In the genomic region with DNA sequence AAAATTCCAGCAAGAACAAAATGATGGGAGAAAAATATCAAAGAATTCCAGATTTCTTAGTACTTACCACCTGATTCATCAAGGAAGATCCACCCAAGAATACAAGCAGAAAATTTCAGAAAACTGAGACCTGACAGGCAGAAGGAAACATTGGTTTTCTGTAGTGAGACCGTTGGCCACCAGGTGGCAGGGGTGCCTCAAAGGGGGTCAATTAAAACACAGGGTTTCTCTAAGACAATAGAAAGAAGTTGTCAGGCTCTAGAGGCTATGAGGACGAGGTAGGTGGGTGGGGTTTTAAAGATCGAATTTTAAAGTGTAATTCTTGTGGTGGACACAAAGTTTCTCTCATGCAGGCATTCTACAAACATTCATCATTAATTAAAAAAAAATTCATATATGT, we compare ENCODE assay signal across 9 mouse cellular contexts. TPM values are rescaled to one million over a fixed set of nuclear protein-coding genes. Genes with fewer than 3 reads are reported as not detected.
DNase-seq lines count a peak whose midpoint lies in the region; TF ChIP-seq lines count a peak whose summit lies in the region.
"Had no signal": no experiment of that assay in that cellular context is flagged by ENCODE, and none has a peak within 500 bp of the region (broad histone marks: within the 10 kb centered on the region; RNA-seq: fewer than 3 reads in every experiment).

No protein-coding gene starts in this region.

- no peak overlapping the region for H3K27ac ChIP-seq in cortical plate, adult 2 months (ENCODE audit: insufficient read depth, low read length)
- no peak overlapping the region for H3K27ac ChIP-seq in limb, embryonic 10.5 days
- H3K27ac ChIP-seq: neural tube, embryonic 12.5 days had no signal

- TF ChIP-seq CTCF in cortical plate, adult 2 months (IDR thresholded peaks at IDR 0.05; ENCODE audit: extremely low read depth, insufficient read depth, low read length) = peak; percentile 82

- H3K4me1 ChIP-seq in cortical plate, adult 2 months (ENCODE audit: control insufficient read depth, insufficient read depth, low read length) = no peaks in the 10 kb centered on the region
- no peaks in the 10 kb centered on the region for H3K4me1 ChIP-seq in limb, embryonic 10.5 days
- H3K4me1 ChIP-seq: neural tube, embryonic 12.5 days had no signal

- TF ChIP-seq POLR2A in cortical plate, adult 2 months (IDR thresholded peaks at IDR 0.05; ENCODE audit: extremely low read depth, insufficient read depth, low read length) = no peak

- peak; percentile 24 to 65 for DNase-seq in spleen, adult 18-20 months
- no peak for DNase-seq in spleen, adult 12 weeks (ENCODE audit: low spot score)
- DNase-seq in adrenal gland, adult 2 months = peak; percentile 52
- peak; percentile 62 to 75 for DNase-seq in heart, postnatal 36 days
- DNase-seq in limb, embryonic 10.5 days (ENCODE audit: low spot score) = peak; percentile 65
- DNase-seq in natural killer cell, adult 2 months (ENCODE audit: low spot score in 2 of 2) = peak; percentile 40 to 59
- peak; percentile 70 for DNase-seq in thymus, postnatal 25 days

- H3K9me3 ChIP-seq in limb, embryonic 10.5 days (replicated peaks) = no peaks in the 10 kb centered on the region
- H3K9me3 ChIP-seq: neural tube, embryonic 12.5 days had no signal

- no peaks in the 10 kb centered on the region for H3K27me3 ChIP-seq in limb, embryonic 10.5 days (ENCODE audit: low read depth, poor library complexity, severe bottlenecking)
- H3K27me3 ChIP-seq: neural tube, embryonic 12.5 days had no signal

- H3K36me3 ChIP-seq in limb, embryonic 10.5 days = no peaks in the 10 kb centered on the region
- H3K36me3 ChIP-seq: neural tube, embryonic 12.5 days had no signal

- 18% methylated on average over 3 of the region's 3 CpGs for WGBS in limb, embryonic 10.5 days

- intact Hi-C loops in heart, postnatal 36 days (cut with DNase I) = loop anchor here (1.0 kb wide), 1 partner anchor 60 kb away; no protein-coding TSS in a partner anchor

- no peak overlapping the region for H3K4me3 ChIP-seq in cortical plate, adult 2 months (ENCODE audit: insufficient read depth, low read length)
- H3K4me3 ChIP-seq in limb, embryonic 10.5 days = no peak overlapping the region
- H3K4me3 ChIP-seq: neural tube, embryonic 12.5 days had no signal

RNA-seq across cellular contexts. Expression of gene Gatm, which starts 41.7 kb away (rescaled TPM):
- total RNA-seq in adrenal gland, adult 2 months (2021) = 1 to 10 TPM; 4.4 to 6.6 TPM
- polyA plus RNA-seq in adrenal gland, adult 2 months (2012; rRNA removed) = 2.3 and 3.3 TPM in 2 replicates
- 118 and 140 TPM in 2 replicates for polyA plus RNA-seq in cortical plate, adult 2 months (2012; rRNA removed)
- total RNA-seq in heart, postnatal 36 days (2021) = 1 to 10 TPM; 4.1 to 4.4 TPM
- 4.6 and 5.2 TPM in 2 replicates for polyA plus RNA-seq in limb, embryonic 10.5 days (2016; fragmentation: Nextera tagmentation; extraction: Ambion mirVana)

Comparison
In these comparisons a context has a peak if more than half of its experiments do, and no peak if none do; other contexts are left out.
1. RNA of gene Gatm, which starts 41.7 kb away (polyA plus RNA-seq): 118 to 140 TPM in cortical plate, adult 2 months; 4.6 to 5.2 TPM in limb, embryonic 10.5 days and 2.3 to 3.3 TPM in adrenal gland, adult 2 months; every median in the first group is over 10 times any median in the second.